Mouse (Mus musculus): ENCODE measurements at regions not wholly inside any gene's neighbourhood (a gene's known extent, or its start where the extent isn't known, plus 50 kb on each side); places are given as distances from the start of the nearest gene placed in this dataset.
"Not testable (repeated sequence)": the region's sequence is repeated elsewhere in the genome, so short reads cannot be mapped to it uniquely, and the experiment has no call there.

DNA sequence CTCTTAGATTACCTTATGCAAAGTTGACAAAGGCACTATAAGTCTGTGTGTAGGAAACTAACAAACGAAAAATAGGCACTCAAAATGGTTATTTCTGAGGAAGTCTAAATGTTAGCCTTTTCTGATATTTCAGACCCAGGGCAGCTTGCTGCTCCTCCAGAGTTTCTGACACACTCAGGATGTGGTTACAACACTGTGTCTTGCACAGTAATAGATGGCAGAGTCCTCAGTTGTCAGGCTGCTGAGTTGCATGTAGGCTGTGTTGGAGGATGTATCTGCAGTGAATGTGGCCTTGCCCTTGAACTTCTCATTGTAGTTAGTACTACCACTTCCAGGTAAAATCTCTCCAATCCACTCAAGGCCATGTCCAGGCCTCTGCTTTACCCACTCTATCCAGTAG is 1039.7 kb downstream of the Adam6a start:
- no peak for DNase-seq

DNA sequence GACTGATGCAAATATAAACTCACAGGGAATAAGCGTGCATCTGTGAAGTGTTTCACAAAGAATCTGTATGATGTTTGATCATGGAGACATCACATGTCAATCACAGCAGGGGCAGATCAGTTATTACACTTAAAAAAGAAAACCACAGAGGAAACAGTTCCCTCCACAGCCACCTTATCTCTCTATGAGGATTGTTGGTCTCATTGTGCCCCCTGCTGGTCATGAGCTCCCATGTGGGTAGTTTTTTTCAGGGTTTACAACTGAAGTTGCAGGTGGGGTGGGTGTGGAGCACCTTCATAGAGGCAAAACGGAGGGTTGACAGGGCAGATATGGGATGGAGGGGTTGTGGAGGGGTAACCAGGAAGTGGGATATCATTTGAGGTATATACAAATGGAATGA is 1043.5 kb downstream of the Adam6a start:
- peak; percentile 9 for DNase-seq

DNA sequence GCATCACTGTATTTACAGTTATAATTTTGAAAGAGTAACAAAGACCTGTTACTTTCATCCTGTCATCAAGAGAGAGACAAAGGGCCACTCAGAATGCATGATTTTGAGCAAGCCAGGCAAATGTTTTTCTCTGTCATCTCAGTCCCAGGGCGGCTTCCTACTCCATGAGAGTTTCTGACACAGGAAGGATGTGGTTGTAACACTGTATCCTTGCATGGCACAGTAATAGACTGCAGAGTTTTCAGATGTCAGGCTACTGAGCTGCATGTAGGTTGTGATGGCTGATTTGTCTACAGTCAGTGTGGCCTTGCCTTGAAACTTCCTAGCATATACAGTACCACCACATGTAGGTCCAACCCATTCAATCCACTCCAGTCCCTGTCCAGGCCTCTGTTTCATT is 1054.0 kb downstream of the Adam6a start:
- no peak for DNase-seq

DNA sequence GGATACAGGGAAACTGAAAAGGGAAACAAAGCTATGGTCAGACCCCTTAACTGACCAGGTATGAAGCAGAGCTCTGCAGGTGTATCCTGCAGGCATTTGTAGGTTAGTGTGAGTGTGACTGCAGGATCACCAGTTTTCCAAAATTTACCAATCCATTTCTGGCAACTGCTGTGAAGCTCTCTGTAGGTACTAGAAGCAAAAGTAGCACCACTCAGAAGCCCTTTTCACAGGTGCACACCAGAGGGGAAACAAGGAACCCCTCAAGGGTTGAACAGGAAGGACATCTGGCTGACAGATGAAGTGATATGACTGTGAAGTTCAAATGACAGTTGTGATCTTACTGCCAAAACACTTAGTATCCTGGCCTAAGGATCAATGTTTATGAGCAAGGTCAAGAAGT is 1065.5 kb downstream of the Adam6a start:
- DNase-seq: no peak

DNA sequence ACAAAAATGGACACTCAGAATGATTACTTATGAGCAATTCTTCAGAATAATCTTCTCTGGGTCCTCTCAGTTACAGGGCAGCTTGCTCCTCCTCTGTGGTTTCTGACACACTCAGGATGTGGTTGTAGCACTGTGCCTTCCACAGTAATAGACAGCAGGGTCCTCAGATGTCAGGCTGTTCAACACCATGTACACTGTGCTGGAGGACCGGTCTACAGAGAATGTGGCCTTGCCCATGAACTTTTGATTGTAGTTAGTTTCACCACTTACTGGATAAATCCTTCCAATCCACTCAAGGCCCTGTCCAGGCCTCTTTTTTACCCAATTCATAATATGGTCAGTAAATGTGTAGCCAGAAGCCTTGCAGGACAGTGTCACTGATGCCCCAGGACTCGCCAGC is 1068.4 kb downstream of the Adam6a start:
- no peak for DNase-seq

DNA sequence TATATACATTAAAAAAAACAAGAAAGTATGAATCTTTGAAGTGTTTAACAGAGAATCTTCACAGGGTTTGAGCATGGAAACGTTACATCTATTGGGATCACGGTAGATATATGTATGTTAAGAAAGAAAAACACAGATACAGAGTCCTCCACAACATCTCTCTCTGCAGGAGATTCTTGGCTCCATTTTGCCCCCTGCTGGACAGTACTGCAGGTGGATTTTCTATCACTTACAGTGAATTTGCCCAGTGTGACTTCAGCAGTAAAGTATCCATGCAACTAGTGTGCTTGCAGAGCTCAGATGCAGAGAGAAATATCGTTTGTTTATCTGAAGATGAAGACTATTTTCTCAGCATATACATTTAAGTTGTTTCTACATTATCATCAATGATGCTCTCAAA is 1071.5 kb downstream of the Adam6a start:
- DNase-seq: no peak

DNA sequence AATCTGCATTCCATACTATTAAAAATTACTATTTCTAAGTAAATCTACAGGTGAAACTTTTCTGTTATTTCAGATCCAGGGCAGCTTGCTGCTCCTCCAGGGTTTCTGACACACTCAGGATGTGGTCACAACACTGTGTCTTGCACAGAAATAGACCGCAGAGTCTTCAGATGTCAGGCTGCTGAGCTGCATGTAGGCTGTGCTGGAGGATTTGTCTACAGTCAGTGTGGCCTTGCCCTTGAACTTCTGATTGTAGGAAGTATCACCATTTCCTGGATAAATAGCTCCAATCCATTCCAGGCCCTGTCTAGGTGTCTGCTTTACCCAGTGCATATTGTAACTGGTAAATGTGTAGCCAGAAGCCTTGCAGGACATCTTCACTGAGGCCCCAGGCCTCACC is 1072.0 kb downstream of the Adam6a start:
- no peak for DNase-seq

DNA sequence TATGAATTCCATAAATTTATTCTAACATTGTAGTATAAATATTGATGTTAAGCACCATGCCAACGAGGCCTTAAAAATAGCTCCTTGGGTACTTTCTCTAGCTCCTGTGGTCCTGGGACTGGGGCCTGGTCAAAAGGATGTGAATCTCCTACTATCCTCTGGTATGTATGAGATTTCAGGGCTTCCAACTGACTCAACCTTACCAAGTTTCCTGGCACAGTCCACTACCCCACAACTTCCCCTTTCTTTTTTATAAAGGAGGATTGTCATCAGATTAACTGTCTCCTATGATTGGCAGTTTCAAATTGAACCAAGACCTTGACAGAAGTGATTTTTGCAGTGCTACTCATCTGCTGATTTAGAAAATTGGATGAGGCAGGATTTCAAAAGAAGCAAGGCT is 1097.4 kb downstream of the Adam6a start:
- DNase-seq: no peak

DNA sequence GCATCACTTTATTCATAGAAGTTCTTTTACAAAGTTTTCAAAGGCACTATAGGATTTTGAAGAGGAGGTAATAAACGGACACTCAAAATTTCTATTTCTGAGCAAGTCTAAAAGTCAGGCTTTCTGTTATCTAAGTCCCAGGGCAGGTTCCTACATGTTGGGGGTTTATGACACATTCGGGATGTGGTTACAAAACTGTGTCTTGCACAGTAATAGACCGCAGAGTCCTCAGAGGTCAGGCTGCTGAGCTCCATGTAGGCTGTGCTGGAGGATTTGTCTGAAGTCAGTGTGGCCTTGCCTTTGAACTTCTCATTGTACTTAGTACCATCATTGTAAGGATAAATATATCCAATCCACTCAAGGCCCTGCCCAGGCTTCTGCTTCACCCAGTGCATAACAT is 1102.7 kb downstream of the Adam6a start:
- DNase-seq: no peak

DNA sequence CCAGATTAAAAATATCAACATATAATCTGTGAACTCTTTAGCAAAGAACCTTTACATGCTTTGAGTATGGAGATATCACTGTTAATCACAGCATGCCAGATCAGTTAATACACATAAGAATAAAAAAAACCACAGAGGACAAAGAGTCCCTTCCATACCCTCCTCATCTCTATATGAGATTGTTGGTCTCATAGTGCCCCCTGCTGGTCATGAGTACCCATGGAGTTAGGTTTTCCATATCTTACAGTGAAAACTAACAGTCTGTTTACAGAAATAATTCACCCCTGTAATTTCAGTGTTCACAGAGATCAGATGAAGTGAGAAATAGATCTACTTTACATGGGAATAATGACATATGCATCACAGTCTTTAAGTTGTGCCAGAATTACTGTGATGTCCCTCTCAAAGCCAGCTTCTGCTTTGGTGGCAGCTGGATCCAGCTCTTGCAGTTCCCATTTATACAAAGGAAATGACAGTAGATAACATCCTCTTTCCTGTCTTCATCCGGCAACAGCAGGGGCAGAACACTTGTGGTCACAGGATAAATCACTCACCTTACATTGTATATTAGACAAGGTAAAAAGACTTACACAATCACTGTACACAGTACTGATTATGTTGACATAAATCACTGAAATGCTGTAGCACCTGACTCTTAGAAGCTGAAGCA is 1106.9 kb downstream of the Adam6a start:
- not testable (repeated sequence) for DNase-seq

DNA sequence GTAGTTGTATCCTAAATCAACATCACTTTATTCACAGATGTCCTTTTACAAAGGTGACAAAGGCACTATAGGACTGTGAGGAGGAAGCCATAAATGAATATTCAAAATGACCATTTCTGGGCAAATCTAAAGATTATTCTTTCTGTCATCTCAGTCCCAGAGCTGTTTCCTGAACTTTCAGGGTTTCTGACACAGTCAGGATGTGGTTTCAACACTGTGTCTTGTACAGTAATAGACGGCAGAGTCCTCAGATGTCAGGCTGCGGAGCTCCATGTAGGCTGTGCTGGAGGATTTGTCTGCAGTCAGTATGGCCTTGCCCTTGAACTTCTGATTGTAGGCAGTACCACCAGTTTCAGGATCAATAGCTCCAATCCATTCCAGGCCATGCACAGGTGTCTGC is 1113.4 kb downstream of the Adam6a start:
- DNase-seq: not testable (repeated sequence)

Measured in kidney, adult 9 months (tissue).